Mouse (Mus musculus) forebrain, embryonic 13.5 days (tissue): Measurements from ENCODE around the gene Cd83. TPM values are rescaled to one million over a fixed set of nuclear protein-coding genes. Genes with fewer than 3 reads are reported as not detected.

Experiments used
- ATAC-seq: fragments of 200-750 bp; cut with Nextera tagmentation; 2 replicates; pipeline ENCODE4 v1.8.0; 2017
- H3K27ac ChIP-seq: fragments of 300-500 bp; sonication (generic); 2 replicates; pipeline ENCODE4 v1.5.1; 2015; ENCODE audit warnings: inconsistent platforms, mild to moderate bottlenecking, moderate library complexity
- H3K27me3 ChIP-seq: fragments of 300-500 bp; sonication (generic); 2 replicates; pipeline ENCODE4 v1.6.1; 2015; ENCODE audit warnings: mild to moderate bottlenecking, inconsistent platforms
- H3K36me3 ChIP-seq: fragments of 300-500 bp; sonication (generic); 2 replicates; pipeline ENCODE4 v1.6.1; 2015; ENCODE audit warnings: mild to moderate bottlenecking, inconsistent platforms; ENCODE audit not compliant: poor library complexity, severe bottlenecking
- H3K4me1 ChIP-seq: fragments of 300-500 bp; sonication (generic); 2 replicates; pipeline ENCODE4 v1.6.1; 2015; ENCODE audit warnings: inconsistent platforms
- H3K4me2 ChIP-seq: fragments of 300-500 bp; sonication (generic); 2 replicates; pipeline ENCODE4 v1.6.1; 2015; ENCODE audit warnings: inconsistent platforms, mild to moderate bottlenecking, moderate library complexity
- H3K4me3 ChIP-seq: fragments of 300-500 bp; sonication (generic); 2 replicates; pipeline ENCODE4 v1.5.1; 2015; ENCODE audit warnings: mild to moderate bottlenecking, inconsistent platforms
- H3K9ac ChIP-seq: fragments of 300-500 bp; sonication (generic); 2 replicates; pipeline ENCODE4 v1.6.1; 2015; ENCODE audit warnings: mild to moderate bottlenecking, inconsistent platforms
- H3K9me3 ChIP-seq: fragments of 300-500 bp; sonication (generic); replicated peaks from 2 replicates; pipeline ENCODE4 v1.6.1; 2016; ENCODE audit warnings: inconsistent platforms
- WGBS: fragments of 180-500 bp; shearing (Covaris S2); methylation state at CpG from one replicate; pipeline ENCODE4 v1.1.7; 2015; 5-methylcytosine and 5-hydroxymethylcytosine counted together
- polyA plus RNA-seq: library from polyadenylated mRNA; unstranded; fragments of >200 nt; fragmentation: Nextera tagmentation; extraction: Ambion mirVana; gene quantifications from 2 replicates; pipeline ENCODE4 v1.2.1, GENCODE M21; 2015

Cd83 gene
- 3.8 TPM in 2 replicates for polyA plus RNA-seq

GRCm38 (mm10) chr13:43784725-43785711 lies at the start of gene Cd83:
Cd83 (plus strand) TSS chr13:43784775.
- H3K4me1 ChIP-seq, result peaks cover 28% of the 10 kb centered on the region
- H3K36me3 ChIP-seq, result no peaks in the 10 kb centered on the region
- H3K4me3 ChIP-seq, result peak within 1 kb of the TSS; percentile 63
- WGBS, result 3% methylated on average over 70 of the region's 73 CpGs
- ATAC-seq, result peak; percentile 63
- H3K4me2 ChIP-seq, result peak within 1 kb of the TSS; percentile 99
- H3K27me3 ChIP-seq, result peaks cover 57% of the 10 kb centered on the region
- peak within 1 kb of the TSS; percentile 78 for H3K9ac ChIP-seq
- H3K27ac ChIP-seq, result no peak within 1 kb of the TSS
- H3K9me3 ChIP-seq, result no peaks in the 10 kb centered on the region

- no peak overlapping the region for H3K27ac ChIP-seq
- H3K9ac ChIP-seq, result no peak overlapping the region
- ATAC-seq, result peak; percentile 89
- H3K4me3 ChIP-seq, result no peak overlapping the region
- peaks cover 12% of the 10 kb centered on the region for H3K4me1 ChIP-seq
- H3K27me3 ChIP-seq, result no peaks in the 10 kb centered on the region
- WGBS, result 21% methylated on average over 15 of the region's 15 CpGs
- no peak overlapping the region for H3K4me2 ChIP-seq
- peaks cover 4% of the 10 kb centered on the region; the same call in 1 of the 2 replicates for H3K9me3 ChIP-seq
- no peaks in the 10 kb centered on the region for H3K36me3 ChIP-seq
Measured at GRCm38 (mm10) chr13:43739598-43740275, 44.8 kb upstream of the Cd83 start.

GRCm38 (mm10) chr13:43740276-43740608 lies 44.3 kb upstream of the Cd83 start:
- peaks cover 12% of the 10 kb centered on the region for H3K4me1 ChIP-seq
- H3K4me3 ChIP-seq, result no peak overlapping the region
- H3K27me3 ChIP-seq, result no peaks in the 10 kb centered on the region
- no peak overlapping the region for H3K27ac ChIP-seq
- H3K9ac ChIP-seq, result no peak overlapping the region
- 74% methylated on average over 7 of the region's 7 CpGs for WGBS
- peaks cover 4% of the 10 kb centered on the region; the same call in 1 of the 2 replicates for H3K9me3 ChIP-seq
- peak; percentile 39; the same call in 1 of the 2 replicates for ATAC-seq
- no peak overlapping the region for H3K4me2 ChIP-seq
- no peaks in the 10 kb centered on the region for H3K36me3 ChIP-seq

- Histone ChIP-seq H3K4me1 (peaks cover 12% of the 10 kb centered on the region), H3K4me2 (no peak overlapping the region), H3K9me3 (peaks cover 4% of the 10 kb centered on the region; the same call in 1 of the 2 replicates), H3K36me3 (no peaks in the 10 kb centered on the region), H3K4me3 (no peak overlapping the region), H3K27me3 (no peaks in the 10 kb centered on the region), H3K27ac (no peak overlapping the region), H3K9ac (no peak overlapping the region)
- ATAC-seq, result no peak
- 71% methylated on average over 3 of the region's 3 CpGs for WGBS
Measured at GRCm38 (mm10) chr13:43742677-43743076, 41.9 kb upstream of the Cd83 start.

- 87% methylated on average over 7 of the region's 7 CpGs for WGBS
- H3K4me3 ChIP-seq, result no peak overlapping the region
- H3K4me2 ChIP-seq, result no peak overlapping the region
- H3K9ac ChIP-seq, result no peak overlapping the region
- ATAC-seq, result no peak
- H3K27me3 ChIP-seq, result no peaks in the 10 kb centered on the region
- peaks cover 12% of the 10 kb centered on the region for H3K4me1 ChIP-seq
- H3K36me3 ChIP-seq, result no peaks in the 10 kb centered on the region
- peaks cover 4% of the 10 kb centered on the region; the same call in 1 of the 2 replicates for H3K9me3 ChIP-seq
- H3K27ac ChIP-seq, result no peak overlapping the region
Measured at GRCm38 (mm10) chr13:43744259-43744658, 40.3 kb upstream of the Cd83 start.

GRCm38 (mm10) chr13:43750301-43750700 lies 34.3 kb upstream of the Cd83 start:
- H3K9ac ChIP-seq, result no peak overlapping the region
- no peaks in the 10 kb centered on the region for H3K36me3 ChIP-seq
- H3K4me2 ChIP-seq, result no peak overlapping the region
- H3K4me1 ChIP-seq, result no peaks in the 10 kb centered on the region
- no peaks in the 10 kb centered on the region for H3K9me3 ChIP-seq
- no peaks in the 10 kb centered on the region for H3K27me3 ChIP-seq
- no peak overlapping the region for H3K27ac ChIP-seq
- H3K4me3 ChIP-seq, result no peak overlapping the region
- ATAC-seq, result no peak
- 91% methylated on average over 3 of the region's 3 CpGs for WGBS

- no peak overlapping the region for H3K4me2 ChIP-seq
- WGBS, result 94% methylated on average over 6 of the region's 6 CpGs
- H3K9ac ChIP-seq, result no peak overlapping the region
- no peaks in the 10 kb centered on the region for H3K36me3 ChIP-seq
- H3K27me3 ChIP-seq, result no peaks in the 10 kb centered on the region
- no peak for ATAC-seq
- no peaks in the 10 kb centered on the region for H3K4me1 ChIP-seq
- H3K9me3 ChIP-seq, result no peaks in the 10 kb centered on the region
- H3K4me3 ChIP-seq, result no peak overlapping the region
- H3K27ac ChIP-seq, result no peak overlapping the region
Measured at GRCm38 (mm10) chr13:43750966-43751365, 33.6 kb upstream of the Cd83 start.

- no peaks in the 10 kb centered on the region for H3K9me3 ChIP-seq
- 86% methylated on average over 7 of the region's 7 CpGs for WGBS
- H3K36me3 ChIP-seq, result no peaks in the 10 kb centered on the region
- H3K4me1 ChIP-seq, result no peaks in the 10 kb centered on the region
- no peaks in the 10 kb centered on the region for H3K27me3 ChIP-seq
- no peak overlapping the region for H3K27ac ChIP-seq
- no peak overlapping the region for H3K9ac ChIP-seq
- no peak for ATAC-seq
- H3K4me3 ChIP-seq, result no peak overlapping the region
- no peak overlapping the region for H3K4me2 ChIP-seq
Measured at GRCm38 (mm10) chr13:43752407-43752806, 32.2 kb upstream of the Cd83 start.

- no peak overlapping the region for H3K4me2 ChIP-seq
- H3K36me3 ChIP-seq, result no peaks in the 10 kb centered on the region
- H3K4me1 ChIP-seq, result no peaks in the 10 kb centered on the region
- ATAC-seq, result no peak
- WGBS, result 74% methylated on average over 9 of the region's 9 CpGs
- no peak overlapping the region for H3K27ac ChIP-seq
- H3K27me3 ChIP-seq, result no peaks in the 10 kb centered on the region
- no peak overlapping the region for H3K9ac ChIP-seq
- no peak overlapping the region for H3K4me3 ChIP-seq
- H3K9me3 ChIP-seq, result no peaks in the 10 kb centered on the region
Measured at GRCm38 (mm10) chr13:43753652-43754051, 30.9 kb upstream of the Cd83 start.

GRCm38 (mm10) chr13:43754455-43755128 lies 30.0 kb upstream of the Cd83 start:
- WGBS, result 95% methylated on average over 3 of the region's 3 CpGs

GRCm38 (mm10) chr13:43755573-43755972 lies 29.0 kb upstream of the Cd83 start:
- 87% methylated on average over 7 of the region's 7 CpGs for WGBS
- Histone ChIP-seq H3K9me3 (no peaks in the 10 kb centered on the region), H3K27ac (no peak overlapping the region), H3K9ac (no peak overlapping the region), H3K4me3 (no peak overlapping the region), H3K36me3 (no peaks in the 10 kb centered on the region), H3K27me3 (no peaks in the 10 kb centered on the region), H3K4me2 (no peak overlapping the region), H3K4me1 (no peaks in the 10 kb centered on the region)
- no peak for ATAC-seq

More at GRCm38 (mm10) chr13:43754455-43755128, 30.0 kb upstream of the Cd83 start:
- H3K9me3 ChIP-seq, result no peaks in the 10 kb centered on the region
- no peak overlapping the region for H3K4me3 ChIP-seq
- no peaks in the 10 kb centered on the region for H3K4me1 ChIP-seq
- H3K4me2 ChIP-seq, result no peak overlapping the region
- ATAC-seq, result no peak
- no peaks in the 10 kb centered on the region for H3K27me3 ChIP-seq
- no peak overlapping the region for H3K27ac ChIP-seq
- H3K9ac ChIP-seq, result no peak overlapping the region
- H3K36me3 ChIP-seq, result no peaks in the 10 kb centered on the region
